Mouse (Mus musculus): ENCODE data around the gene Fbn1.

The Fbn1 gene

DNA sequence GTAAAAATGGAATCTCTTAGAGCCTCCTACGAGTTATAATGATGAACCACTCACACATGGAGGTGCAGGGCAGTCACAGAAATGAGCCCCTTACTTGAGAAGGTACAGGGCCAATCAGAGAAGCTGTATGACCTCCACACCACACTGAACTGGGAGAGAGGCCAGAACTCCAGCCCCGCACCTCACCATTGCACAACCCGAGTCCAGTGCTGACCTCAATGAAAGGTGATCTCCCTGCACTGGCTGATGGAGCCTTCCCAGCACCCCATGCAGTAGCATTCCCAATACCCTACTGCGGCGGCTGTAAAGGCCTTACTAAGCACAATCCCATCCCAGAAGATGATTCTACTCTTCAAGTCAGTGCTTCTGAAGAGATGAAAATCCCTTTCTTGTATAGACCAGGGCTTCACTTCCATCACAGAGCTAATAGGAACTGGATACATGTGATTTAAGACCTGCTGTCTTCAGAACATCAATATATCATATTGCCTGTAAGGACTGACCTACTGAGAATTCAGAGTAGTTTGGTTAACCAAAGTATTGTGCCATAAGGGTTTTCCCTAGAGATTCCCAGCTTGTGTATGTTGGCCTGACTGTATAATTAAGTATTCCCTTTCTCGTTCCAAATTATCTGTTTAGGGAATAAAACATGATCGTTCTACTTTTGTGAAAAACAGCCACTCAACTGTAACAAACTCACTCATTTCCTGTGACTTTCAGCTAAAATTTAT lies 182.5 kb downstream of the Fbn1 start:
- DNase-seq: no peak

DNA sequence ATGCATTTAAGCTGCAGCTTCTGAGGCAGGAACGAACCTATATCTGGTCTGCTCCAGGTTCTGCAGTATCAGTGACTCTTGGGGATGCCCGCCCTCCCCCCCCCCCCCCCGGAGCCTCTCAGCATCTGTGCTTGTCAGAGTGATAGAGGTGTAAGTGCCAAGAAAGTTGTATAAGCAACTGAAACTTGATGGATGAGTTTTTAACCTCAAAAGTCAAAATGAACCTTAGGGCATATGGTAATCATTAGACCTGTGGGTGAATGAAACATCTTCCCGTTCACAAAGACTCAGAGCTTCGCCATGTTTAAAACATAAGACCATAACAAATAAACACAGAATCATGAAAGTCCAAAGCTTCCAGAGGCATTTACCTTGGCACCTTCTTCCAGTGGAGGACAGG lies 183.3 kb downstream of the Fbn1 start:
- no peak for DNase-seq

DNA sequence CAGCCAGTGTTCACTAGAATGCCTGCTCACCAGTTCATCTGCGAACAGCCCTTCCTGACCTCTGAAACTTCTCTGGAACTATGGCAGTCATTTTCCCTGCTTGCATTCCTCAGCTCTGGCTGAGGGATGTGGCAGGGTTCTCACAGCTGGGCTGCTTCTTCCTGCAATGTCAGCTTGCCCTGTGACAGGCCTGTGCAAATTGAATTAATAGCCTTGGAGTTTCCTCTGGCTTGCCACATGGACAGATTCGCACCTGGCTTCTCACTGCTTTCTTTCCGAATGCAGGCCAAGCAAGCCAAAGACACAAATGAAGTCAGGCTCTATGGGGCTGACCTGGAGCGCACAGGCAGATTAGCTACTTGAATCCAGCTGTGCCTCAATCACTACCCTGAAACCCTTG lies 184.4 kb downstream of the Fbn1 start:
- no peak for DNase-seq

DNA sequence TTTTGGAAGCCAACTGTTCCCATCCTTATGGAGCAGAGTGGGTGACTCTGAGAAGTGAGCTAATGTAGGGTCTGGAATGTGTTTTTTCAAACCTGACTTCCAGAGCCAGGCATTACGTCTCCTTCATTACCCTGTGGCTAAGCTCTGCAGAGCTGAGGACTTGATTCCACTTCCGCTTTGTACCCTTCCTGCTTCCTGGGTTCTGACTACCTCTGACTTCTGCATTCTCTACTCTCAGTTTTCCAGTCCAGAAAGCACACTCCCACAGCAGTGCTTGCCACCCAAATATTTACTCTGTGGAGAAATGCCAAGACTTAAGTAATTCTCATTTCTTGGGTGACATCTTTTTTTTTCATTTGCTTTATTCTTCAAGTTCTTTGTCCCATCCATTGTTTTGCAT lies 185.2 kb downstream of the Fbn1 start:
- DNase-seq: no peak

DNA sequence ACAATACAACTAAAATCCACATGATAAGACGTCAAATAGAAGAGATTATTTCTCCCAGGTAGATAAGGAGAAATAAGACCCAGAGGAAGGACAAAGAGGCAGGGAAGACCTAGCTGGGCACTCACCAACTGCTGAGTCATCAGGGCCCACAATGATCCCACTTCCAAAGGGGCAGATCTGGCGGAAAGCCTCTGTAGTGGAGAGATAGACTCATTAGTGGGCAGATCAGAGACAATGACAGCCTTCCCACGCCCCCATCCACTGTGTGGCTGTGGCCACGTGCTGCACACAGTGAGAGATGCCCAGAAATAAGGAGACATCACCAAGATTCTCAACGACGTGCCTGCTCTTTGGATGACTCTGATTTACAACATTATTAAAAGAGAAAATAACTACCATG lies 186.7 kb downstream of the Fbn1 start:
- DNase-seq: no peak

DNA sequence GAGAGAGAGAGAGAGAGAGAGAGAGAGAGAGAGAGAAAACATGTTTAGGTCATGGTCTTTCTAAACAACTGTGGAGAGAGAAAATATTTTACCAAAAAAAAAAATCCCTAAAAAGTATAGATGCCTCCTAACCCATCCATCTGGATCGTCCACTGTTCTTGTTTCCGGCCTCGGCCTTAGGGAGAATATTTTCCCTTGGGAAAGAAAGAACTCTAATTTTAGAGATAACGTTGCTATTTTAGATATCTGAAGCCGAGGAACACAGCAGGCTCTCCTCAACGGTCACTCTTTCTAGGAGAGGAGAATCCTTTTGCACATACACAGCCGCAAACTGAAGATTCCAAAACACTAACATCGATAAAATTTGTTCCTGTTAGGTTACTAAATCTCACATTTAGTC lies 188.1 kb downstream of the Fbn1 start:
- DNase-seq: no peak

DNA sequence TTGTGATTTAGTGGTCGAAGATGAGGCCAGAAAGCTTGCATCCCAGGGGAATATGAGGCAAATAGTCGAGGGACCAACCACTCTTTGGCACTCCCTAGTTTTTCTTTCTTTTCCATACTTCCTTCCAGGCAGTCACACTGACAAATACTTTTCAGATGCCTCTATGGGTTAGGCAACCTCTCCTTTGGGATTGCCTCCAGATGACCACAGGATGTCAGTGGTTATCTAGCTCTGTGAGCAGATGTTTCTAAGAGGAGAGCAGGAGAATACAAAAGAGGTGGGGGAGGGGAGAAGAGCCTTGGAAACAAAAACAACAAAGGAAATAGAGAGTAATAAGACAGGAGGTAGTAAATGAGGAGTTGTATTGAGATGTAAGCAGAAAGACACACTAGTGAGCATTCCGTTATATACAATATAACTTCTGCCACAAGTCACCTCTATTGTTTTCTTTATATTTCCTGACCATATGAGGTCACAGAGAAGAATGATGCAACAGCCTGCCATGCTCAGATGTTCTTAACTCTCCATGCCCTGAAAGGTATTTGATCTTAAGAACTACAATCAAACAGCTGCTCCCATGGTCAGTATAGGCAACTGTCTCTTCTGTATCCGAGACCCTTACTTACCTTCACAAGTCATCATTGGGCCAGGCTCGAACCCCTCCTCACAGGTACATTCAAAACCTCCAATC lies 189.3 kb downstream of the Fbn1 start:
- DNase-seq: no peak

DNA sequence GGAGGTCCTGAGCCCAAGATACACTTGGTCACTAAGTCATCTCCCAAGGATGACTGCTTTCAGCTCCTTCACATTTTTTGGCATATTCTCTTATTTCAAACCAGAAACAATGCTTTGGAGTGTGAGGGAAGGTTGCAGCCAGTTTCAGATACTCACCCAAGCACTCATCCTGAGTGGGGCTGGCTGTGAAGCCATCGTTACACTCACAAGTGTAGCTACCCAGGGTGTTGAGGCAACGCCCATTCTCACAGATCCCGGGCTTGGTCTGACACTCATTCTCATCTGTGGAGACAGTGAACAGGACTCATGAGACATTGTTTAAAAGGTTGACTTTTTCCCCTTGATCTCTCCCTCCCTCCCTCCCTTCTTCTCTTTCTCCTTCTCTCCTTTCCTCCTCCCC lies 192.6 kb downstream of the Fbn1 start:
- DNase-seq: no peak

DNA sequence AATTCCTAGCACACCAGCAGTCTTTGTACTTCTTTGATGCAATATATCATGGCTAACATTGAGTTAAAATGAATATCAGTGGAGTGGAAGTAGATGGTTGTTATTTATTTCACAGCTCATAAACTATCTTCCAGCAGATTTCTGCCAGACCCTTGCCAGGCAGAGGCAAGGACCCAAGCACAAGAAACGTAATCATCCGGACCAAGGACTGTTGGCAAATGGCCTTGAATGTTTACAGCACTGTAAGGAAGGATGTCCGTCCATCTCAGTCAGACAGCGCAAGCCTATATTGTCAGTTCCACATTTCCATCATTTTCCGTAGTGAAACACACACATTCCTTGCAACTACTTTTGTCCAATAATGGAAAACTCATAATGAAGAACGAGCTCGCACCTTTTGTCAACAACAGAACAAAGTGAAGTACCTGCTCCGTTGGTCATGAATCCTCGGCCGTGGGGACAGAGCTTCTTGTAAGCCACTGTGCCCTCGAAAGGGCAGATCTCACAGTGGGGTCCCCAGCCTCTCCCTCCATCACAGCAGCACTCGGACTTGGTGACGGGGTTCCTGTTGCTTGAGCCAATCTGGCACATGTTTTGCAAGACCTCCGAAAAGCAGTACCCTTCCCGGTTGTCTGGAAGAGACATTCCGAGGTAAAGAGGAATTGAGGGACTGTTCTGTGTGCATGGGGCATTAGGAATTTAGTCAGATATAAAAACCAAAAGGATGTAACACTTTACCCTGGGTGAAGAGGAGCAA lies 193.4 kb downstream of the Fbn1 start:
- no peak for DNase-seq

DNA sequence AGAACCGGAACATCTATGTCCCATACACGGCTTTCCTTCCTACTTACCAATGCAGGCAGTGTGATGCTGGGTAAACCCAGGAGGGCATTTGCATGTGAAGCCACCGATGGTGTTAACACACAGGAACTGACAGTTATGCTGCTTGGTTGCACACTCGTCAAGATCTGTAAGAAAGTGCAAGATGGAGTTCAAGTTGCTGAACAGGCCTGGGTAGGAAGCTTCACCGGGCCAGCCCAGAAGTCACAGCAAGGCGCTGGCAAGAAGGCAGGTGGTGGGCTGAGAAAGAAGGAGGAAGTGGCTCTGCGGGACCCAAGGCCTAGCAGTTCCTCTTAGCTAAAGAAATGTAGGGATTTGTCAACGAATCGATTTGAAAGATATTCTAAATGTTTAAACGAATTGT lies 198.1 kb downstream of the Fbn1 start:
- DNase-seq: no peak

DNA sequence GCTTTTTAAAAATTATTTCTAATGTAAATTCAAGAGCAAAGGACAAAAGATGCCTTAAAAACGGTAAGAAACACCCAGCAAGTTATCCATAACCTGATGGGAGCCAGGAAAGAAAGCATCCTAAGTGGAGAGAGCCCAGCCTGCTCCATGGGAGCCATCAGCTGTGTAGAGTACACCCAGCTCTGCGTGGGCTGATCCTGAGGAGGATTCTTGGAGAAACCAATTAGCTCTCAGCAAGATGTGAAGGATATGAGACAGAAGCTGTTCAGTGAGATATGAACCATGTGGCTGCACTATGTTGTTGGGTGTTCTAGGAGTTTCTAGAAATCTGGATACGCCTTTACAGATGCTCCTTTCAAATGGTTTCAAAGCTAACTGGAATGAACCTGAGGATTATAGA lies 202.1 kb downstream of the Fbn1 start:
- peak; percentile 58 for DNase-seq

DNA sequence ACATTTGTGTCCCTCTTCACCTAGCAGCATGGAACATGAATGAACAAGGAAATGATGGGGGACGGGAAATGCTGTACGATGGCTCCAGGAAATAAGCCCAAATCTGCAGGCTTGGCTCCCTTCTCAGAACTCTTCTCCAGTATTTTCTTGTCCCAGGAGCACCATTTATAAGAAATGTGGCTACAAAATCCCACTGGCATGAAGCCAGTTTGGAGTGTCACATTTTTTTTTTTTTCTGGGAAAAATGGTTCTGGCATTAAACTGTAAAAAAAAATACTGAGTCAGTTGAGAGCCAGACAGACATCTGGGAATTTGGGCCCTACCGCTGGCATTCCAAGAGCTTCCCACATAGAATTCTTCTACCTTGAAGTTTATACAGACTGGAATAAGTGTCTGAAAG lies 203.0 kb downstream of the Fbn1 start:
- no peak for DNase-seq

DNA sequence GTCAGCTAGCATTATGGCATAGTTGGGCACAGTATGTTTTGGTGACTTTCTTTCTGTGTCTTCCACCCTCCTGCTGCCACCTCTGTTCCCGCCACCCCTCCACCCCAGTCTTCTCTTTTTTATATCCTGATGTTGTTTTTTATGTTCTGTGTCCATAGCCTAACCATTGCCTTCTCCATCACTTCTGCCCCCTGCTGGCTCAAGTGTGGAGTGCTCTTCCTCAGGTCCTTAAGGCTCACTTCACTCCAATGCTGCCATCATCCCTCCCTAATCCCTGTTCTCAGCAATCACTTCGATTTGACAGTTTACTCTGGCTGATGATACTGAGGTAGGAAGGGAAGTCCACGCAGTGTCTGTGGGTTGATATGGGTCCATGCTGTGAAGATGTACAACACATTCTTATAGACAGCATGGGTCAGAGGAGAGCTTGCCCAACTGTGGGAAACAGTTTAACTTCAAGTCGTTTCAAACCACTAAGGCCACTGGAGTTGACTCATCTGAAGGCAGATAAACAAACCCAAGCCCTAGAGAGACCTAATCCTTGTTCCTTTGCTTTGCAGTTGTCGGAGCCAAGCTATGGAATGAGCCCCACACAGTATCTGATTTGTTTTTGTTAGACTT lies 203.9 kb downstream of the Fbn1 start:
- DNase-seq: no peak

DNA sequence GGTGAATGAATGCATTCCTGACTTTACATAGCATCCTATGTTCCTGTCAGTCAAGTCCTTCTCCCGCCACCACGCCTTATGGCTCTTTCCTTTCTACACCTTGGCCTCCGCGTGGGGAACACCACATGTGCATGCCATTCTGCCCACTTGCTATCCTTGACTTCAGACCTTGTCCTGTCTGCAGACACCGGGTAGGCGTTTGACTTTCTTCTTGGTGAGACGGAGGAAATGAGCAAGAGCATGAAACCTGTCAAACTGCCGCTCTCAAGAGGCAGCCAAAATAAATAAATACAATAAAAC lies 205.2 kb downstream of the Fbn1 start:
- peak; percentile 70 for DNase-seq

DNA sequence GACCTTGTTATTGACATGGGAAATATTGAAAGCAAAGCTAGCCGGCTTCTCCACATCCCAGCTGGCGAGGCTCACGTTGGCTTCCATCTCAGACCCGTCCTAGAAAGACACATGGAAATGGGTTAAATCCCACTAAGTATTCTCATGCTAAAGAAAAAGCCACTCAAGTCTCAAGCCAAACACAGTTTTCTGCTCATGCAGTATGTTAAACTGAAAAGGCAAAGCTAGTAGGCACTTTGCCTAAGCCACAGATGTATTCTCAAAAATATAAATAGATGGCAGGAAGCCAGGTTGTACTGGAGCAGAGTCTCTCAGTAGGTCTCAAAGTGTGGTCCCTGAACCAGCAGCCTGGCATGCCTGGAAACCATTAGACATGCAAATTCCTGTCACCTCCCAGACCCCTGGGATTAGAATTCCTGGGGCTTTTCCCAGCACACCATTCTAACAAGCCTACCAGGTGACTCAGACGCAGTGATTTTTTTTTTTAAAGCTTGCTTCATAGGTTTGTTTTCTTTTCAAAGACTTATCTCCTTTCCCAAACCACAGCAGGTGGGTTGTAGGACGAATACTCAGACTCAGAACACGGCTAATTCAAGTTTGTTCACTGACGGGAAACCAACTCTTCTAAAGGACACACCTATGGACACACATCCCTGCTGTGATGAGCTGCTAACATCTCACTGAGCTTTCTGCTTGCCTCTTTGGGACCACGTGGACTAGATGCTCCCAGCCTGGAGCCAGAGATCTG lies 205.7 kb downstream of the Fbn1 start:
- DNase-seq: no peak

DNA sequence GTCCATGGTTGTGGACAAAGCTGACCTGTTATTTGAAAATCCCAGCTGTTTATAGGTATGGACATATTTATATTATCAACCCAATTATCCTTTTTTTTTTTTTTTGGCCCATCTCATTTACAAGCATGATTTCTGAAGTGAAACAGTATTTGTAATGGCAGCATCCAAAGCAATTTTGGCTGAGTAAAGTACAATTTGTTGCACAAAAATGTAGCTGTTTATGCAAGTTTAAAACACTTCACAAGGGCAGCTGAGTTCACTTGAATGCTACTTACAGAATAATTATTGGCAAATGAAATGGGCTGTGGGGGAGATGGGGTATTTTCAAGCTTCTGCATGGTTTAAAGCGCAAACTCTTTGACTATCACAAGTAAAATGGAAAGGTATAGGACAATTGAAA lies 209.0 kb downstream of the Fbn1 start:
- DNase-seq: no peak

DNA sequence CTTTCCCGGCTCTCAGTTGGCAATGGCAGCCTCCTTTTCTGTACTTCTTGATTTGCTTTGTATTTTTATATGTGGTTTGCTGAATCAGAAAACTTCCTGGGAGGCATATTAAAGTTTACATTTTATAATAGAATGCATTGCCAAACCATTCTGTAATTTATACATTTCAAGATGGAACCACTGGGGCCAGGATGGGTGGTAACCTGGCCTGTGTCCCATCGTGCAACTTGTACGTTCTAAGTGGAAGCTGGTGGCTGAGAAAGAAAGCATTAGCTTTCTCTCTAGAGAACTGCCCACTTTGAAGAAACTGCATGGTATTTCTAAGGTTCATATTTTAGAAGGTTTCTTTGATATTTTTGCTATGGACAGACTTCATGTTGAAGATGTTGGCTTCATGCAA lies 212.3 kb downstream of the Fbn1 start:
- DNase-seq: no peak

DNA sequence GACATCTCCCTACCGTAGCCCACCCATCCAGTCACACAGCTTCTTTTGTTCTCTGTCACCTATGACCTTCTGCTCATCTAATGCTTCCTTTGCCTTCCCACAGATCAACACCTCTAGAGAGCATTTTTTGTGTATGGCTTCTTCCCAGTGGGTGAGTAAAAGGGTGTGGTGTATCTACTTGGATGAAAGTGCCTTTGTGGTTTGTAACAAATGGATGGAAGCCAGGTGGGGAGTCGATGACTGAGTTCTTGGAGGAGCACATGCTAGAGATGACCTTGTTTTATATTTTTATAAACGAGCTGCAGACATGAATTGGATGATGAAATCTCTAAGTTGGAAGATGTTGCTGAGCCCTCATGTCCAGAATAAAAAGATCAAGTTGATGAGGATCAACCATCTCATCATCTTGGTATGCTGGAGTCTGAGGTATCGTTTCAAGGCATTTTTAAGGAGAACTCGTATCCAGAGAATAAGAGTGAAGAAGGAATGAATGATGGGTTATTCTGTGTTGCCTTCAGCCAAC lies 213.8 kb downstream of the Fbn1 start:
- DNase-seq: no peak

DNA sequence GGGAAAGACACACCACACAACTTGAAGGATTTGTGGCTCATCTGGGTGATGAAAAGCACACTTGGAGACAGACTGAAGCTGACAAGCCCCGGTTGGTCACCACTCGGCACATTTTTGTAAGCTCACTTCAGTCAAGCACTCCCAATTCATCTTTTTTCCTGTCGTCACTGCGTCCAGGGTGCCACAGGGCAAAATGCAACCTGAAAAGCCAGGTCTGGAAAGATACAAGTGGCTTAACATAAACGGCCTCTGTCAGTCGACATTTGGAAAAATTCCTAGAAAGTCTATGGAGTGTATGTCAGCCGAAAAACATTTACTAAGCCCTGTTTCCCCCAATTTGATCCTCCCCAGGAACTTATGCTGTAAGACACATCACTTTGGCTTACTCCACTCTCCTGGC lies 215.2 kb downstream of the Fbn1 start:
- DNase-seq: no peak

DNA sequence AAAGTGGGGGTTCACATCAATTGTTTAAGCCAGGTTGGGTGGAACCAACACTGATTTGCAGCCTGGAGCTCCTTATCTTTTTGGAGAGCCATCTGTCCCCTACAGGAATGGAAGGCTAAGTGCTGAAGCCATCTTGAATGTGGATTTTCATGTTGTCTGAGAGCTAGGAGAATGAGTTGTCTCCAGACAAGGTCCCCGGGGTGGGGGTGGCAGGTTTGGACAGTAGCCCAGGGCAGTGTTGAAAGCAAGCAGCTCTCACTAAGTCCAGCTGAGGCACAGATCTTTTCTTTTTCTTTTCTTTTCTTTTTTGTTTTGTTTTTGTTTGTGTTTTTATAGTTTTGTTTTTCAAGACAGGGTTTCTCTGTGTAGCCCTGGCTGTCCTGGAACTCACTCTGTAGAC lies 216.7 kb downstream of the Fbn1 start:
- no peak for DNase-seq

DNA sequence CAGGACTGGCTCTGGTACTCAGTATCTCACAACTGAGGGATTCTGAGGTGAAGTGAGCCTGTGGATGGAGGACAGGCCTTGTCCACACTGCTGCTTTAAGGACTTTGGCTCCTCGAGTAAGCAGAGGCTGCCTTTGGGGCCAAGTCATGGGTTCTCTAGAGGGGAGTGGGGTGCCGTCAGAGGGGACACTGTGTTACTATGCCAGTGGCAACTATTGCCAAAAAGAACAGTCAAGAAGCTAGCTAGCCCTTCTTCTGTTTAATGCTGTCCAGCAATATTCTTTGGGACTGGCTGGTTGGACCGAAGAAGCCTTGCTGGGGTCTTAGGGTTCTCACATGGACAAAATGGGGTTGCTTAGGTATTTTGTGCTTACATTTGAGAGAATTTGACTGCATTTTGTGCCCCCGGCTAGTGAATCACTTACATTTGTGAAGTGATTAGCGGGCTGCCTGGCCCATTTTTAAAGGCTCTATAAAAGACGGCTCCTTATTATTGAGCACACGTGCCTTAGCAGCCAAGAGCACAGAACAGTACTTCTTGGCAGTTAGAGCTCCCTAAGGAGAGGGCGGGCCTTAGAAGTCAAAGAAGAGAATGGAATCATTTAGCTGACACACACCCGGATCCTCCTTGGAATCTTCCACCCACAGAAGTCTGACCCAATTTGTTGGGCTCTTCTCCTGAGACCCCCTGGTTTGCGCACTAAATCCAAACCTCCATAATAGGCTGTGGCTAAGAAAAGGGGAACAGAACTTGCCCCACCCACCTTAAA lies 217.4 kb downstream of the Fbn1 start:
- no peak for DNase-seq

DNA sequence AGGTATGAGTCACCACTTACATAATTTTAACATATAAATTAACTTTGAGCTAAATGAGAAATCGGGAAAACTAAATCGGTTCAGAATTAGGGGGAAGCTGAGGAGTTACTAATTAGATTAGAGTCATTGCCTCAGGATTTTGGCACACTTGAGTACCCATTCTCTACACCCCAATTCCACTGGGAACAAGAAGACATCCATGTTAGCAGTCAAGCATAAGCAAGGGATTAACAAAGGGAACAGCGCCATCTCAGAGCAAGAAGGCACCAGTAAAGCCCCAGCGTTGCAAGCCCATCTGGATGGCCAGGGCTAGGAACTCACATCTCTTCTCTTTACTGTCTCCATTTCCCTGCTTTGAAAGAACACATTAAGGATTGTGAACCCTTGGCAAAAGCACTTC lies 222.0 kb downstream of the Fbn1 start:
- DNase-seq: no peak
